Mouse (Mus musculus) kidney, adult 2 months (tissue): ENCODE measurements around the gene Eml2. TPM values are rescaled to one million over a fixed set of nuclear protein-coding genes. Genes with fewer than 3 reads are reported as not detected.

ENCODE experiments used
- DNase-seq: peaks from one replicate; pipeline ENCODE4 v3.0.0; 2021
- H3K27ac ChIP-seq: fragments of 200-500 bp; 2 replicates; pipeline ENCODE4 v1.5.1; 2012; ENCODE audit warnings: low read depth, low read length, control low read depth, inconsistent platforms; ENCODE audit not compliant: insufficient read depth
- H3K27me3 ChIP-seq: fragments of 200-500 bp; replicated peaks from 2 replicates; pipeline ENCODE4 v1.6.1; 2012; ENCODE audit warnings: mild to moderate bottlenecking, moderate library complexity, low read length, inconsistent platforms; ENCODE audit not compliant: control insufficient read depth, insufficient read depth
- H3K36me3 ChIP-seq: fragments of 200-500 bp; 2 replicates; pipeline ENCODE4 v1.6.1; 2012; ENCODE audit warnings: mild to moderate bottlenecking, moderate library complexity, low read length, inconsistent platforms; ENCODE audit not compliant: control insufficient read depth, insufficient read depth
- H3K4me1 ChIP-seq: fragments of 200-500 bp; 2 replicates; pipeline ENCODE4 v1.6.1; 2011; ENCODE audit warnings: low read length; ENCODE audit not compliant: control insufficient read depth, insufficient read depth
- H3K4me3 ChIP-seq: fragments of 200-500 bp; 2 replicates; pipeline ENCODE4 v1.5.1; 2011; ENCODE audit warnings: mild to moderate bottlenecking, low read depth, low read length, control low read depth; ENCODE audit not compliant: insufficient read depth
- CTCF ChIP-seq: fragments of 200-500 bp; conservative IDR thresholded peaks from 2 replicates; pipeline ENCODE4 v1.5.1; 2011; ENCODE audit warnings: low read depth, mild to moderate bottlenecking, control low read depth, low read length, moderate library complexity, mixed read lengths; ENCODE audit not compliant: insufficient read depth, insufficient read length
- POLR2A ChIP-seq: fragments of 200-500 bp; IDR thresholded peaks from one replicate; pipeline ENCODE4 v1.6.1; 2011; ENCODE audit warnings: low read depth, low read length, control low read depth
- WGBS: fragments of 180-500 bp; shearing (Covaris S2); methylation state at CpG from one replicate; pipeline ENCODE4 v1.1.7; 2018; 5-methylcytosine and 5-hydroxymethylcytosine counted together
- polyA plus RNA-seq: library from polyadenylated mRNA; depleted of rRNA; stranded (reverse); fragments of >200 nt; gene quantifications from 2 replicates; pipeline ENCODE4 v1.2.3, GENCODE M21; 2012; rRNA removed

Gene Eml2
- polyA plus RNA-seq, 1 experiment = 38.8 TPM

GRCm38 (mm10) chr7:19245083-19245482, 68.9 kb downstream of the Eml2 start:
- Histone ChIP-seq H3K4me1 (no peaks in the 10 kb centered on the region), H3K36me3 (no peaks in the 10 kb centered on the region), H3K27me3 (no peaks in the 10 kb centered on the region), H3K4me3 (no peak overlapping the region), H3K27ac (no peak overlapping the region)
- 77% methylated on average over 3 of the region's 3 CpGs for WGBS
- DNase-seq = no peak
- TF ChIP-seq CTCF (no peak), POLR2A (no peak)

DNA sequence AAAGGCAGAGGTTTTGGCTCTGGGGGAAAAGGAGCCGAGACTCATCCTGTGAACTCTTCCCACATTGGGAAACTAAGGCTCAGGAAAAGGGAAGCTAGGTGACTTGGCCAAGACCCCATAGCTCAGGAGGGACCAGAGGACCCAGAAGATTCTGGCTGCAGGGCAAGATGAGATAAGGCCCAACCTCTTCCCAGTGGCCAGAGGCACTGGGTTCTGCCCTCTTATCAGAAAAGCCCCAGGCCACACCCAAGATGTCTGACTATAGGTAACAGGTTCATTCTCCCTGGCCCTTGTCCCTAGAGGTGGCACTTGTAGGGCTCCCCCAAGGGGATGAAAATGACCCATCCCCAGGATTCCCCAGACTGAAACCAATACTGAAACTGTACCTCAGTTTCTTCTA, 70.6 kb downstream of the Eml2 start:
- Histone ChIP-seq H3K27ac (no peak overlapping the region), H3K36me3 (no peaks in the 10 kb centered on the region), H3K4me3 (no peak overlapping the region), H3K27me3 (no peaks in the 10 kb centered on the region), H3K4me1 (no peaks in the 10 kb centered on the region)
- 97% methylated on average over 1 of the region's 1 CpGs for WGBS
- no peak for TF ChIP-seq CTCF
- TF ChIP-seq POLR2A = no peak
- DNase-seq = no peak

DNA sequence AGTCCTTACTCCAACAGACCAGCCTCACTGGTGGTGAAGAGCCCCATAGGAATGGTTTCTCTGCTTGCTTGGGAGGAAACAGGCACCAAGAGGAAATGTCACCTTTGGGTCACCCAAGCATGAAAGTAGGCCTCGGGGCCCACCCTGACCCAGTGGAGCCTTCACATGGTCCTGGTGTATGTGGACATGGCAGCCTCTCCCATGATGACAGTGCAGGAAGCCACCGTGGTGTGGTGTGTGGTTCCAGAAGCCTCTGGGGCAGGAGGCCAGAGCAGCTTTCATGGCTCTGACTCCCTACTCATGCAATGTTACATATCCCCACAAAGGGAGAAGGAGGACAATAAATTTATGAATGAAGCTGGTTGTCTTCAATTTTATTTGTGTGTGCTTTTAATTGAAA, 71.3 kb downstream of the Eml2 start:
- Histone ChIP-seq H3K4me1 (no peaks in the 10 kb centered on the region), H3K4me3 (no peak overlapping the region), H3K36me3 (no peaks in the 10 kb centered on the region), H3K27me3 (no peaks in the 10 kb centered on the region), H3K27ac (no peak overlapping the region)
- DNase-seq = no peak
- 72% methylated on average over 2 of the region's 2 CpGs for WGBS
- TF ChIP-seq CTCF (no peak), POLR2A (no peak)

- TF ChIP-seq CTCF (no peak), POLR2A (no peak)
- no peaks in the 10 kb centered on the region for H3K27me3 ChIP-seq
- H3K36me3 ChIP-seq = no peaks in the 10 kb centered on the region
- H3K4me1 ChIP-seq = no peaks in the 10 kb centered on the region
- H3K4me3 ChIP-seq = no peak overlapping the region
- WGBS = 88% methylated on average over 4 of the region's 4 CpGs
- H3K27ac ChIP-seq = no peak overlapping the region
- no peak for DNase-seq
These were observed 75.9 kb downstream of the Eml2 start for GRCm38 (mm10) chr7:19252078-19252477.

GRCm38 (mm10) chr7:19253437-19253836, 77.2 kb downstream of the Eml2 start:
- no peak for DNase-seq
- Histone ChIP-seq H3K27ac (no peak overlapping the region), H3K36me3 (no peaks in the 10 kb centered on the region), H3K27me3 (no peaks in the 10 kb centered on the region), H3K4me3 (no peak overlapping the region), H3K4me1 (0 out of 2 replicates have a peak, but pooled peaks cover 4% of the 10 kb centered on the region)
- WGBS = 49% methylated on average over 5 of the region's 5 CpGs
- TF ChIP-seq CTCF (no peak), POLR2A (no peak)

DNA sequence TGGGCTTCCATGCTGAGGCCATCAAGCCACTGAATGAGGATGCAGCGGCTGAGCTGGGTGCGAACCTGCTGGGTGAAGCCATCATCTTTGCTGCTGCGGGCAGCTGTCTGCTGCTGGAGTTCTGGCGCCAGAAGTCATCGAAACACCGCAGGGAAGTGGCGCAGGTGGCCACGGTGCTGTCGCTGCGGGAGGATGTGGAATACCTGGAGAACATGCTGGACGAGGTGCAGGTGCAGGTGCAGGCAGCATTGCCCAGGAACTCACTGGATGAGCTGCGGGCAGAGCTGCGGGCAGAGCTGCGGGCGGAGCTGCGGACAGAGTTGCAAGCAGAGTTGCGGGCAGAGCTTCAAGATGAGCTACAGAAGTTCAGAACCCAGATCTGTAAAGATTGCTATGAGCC, 79.2 kb downstream of the Eml2 start:
- Histone ChIP-seq H3K36me3 (no peaks in the 10 kb centered on the region), H3K27me3 (no peaks in the 10 kb centered on the region), H3K27ac (no peak overlapping the region), H3K4me1 (0 out of 2 replicates have a peak, but pooled peaks cover 4% of the 10 kb centered on the region), H3K4me3 (no peak overlapping the region)
- 92% methylated on average over 17 of the region's 17 CpGs for WGBS
- TF ChIP-seq CTCF (no peak), POLR2A (no peak)
- DNase-seq = no peak

Other genes starting within 250 kb of the Eml2 start
- not detected in 2 replicates for gene Nanos2, start 189.0 kb upstream of the Eml2 start, polyA plus RNA-seq
- 7.6 and 8.7 TPM in 2 replicates for gene Mypop, start 185.2 kb upstream of the Eml2 start, polyA plus RNA-seq
- 18.1 and 21.1 TPM in 2 replicates for gene Irf2bp1, start 172.4 kb upstream of the Eml2 start, polyA plus RNA-seq
- 0.13 and 0.16 TPM in 2 replicates for gene Foxa3, start 152.9 kb upstream of the Eml2 start, polyA plus RNA-seq
- gene Sympk, start 152.0 kb upstream of the Eml2 start, polyA plus RNA-seq = 59.8 and 68.9 TPM in 2 replicates
- 0.05 TPM in 2 replicates for gene Rsph6a, start 121.7 kb upstream of the Eml2 start, polyA plus RNA-seq
- 59.8 and 76.3 TPM in 2 replicates for gene Dmwd, start 100.2 kb upstream of the Eml2 start, polyA plus RNA-seq
- 52.7 and 53.0 TPM in 2 replicates for gene Dmpk, start 92.6 kb upstream of the Eml2 start, polyA plus RNA-seq
- 14.1 and 22.2 TPM in 2 replicates for gene Six5, start 81.8 kb upstream of the Eml2 start, polyA plus RNA-seq
- gene Gm4969, start 58.1 kb upstream of the Eml2 start, polyA plus RNA-seq = 0.03 and 0.04 TPM in 2 replicates
- 9.2 and 9.5 TPM in 2 replicates for gene Fbxo46, start 56.6 kb upstream of the Eml2 start, polyA plus RNA-seq
- gene Qpctl, start 27.1 kb upstream of the Eml2 start, polyA plus RNA-seq = 11.9 and 12.1 TPM in 2 replicates
- gene Snrpd2, start 26.7 kb upstream of the Eml2 start, polyA plus RNA-seq = 34.8 and 42.2 TPM in 2 replicates
- 0.13 and 0.20 TPM in 2 replicates for gene Gipr, start 10.3 kb upstream of the Eml2 start, polyA plus RNA-seq
- gene Gpr4, start 36.1 kb downstream of the Eml2 start, polyA plus RNA-seq = 10.1 and 10.8 TPM in 2 replicates
- gene Opa3, start 51.9 kb downstream of the Eml2 start, polyA plus RNA-seq = 41.7 and 48.5 TPM in 2 replicates
- gene Vasp, start 95.4 kb downstream of the Eml2 start, polyA plus RNA-seq = 69.5 and 71.5 TPM in 2 replicates
- gene Ppm1n, start 103.6 kb downstream of the Eml2 start, polyA plus RNA-seq = not detected in 2 replicates
- 7.6 and 19.1 TPM in 2 replicates for gene Rtn2, start 106.2 kb downstream of the Eml2 start, polyA plus RNA-seq
- gene Fosb, start 133.6 kb downstream of the Eml2 start, polyA plus RNA-seq = 0.17 and 0.19 TPM in 2 replicates
- 27.6 and 31.9 TPM in 2 replicates for gene Ercc1, start 168.4 kb downstream of the Eml2 start, polyA plus RNA-seq
- gene Cd3eap, start 183.1 kb downstream of the Eml2 start, polyA plus RNA-seq = 5.3 and 5.9 TPM in 2 replicates
- gene Ppp1r13l, start 183.3 kb downstream of the Eml2 start, polyA plus RNA-seq = 5.9 and 6.8 TPM in 2 replicates
- 32.4 and 39.9 TPM in 2 replicates for gene Ercc2, start 205.6 kb downstream of the Eml2 start, polyA plus RNA-seq
- 3.7 and 5.0 TPM in 2 replicates for gene Klc3, start 227.7 kb downstream of the Eml2 start, polyA plus RNA-seq
- gene Ckm, start 228.4 kb downstream of the Eml2 start, polyA plus RNA-seq = 2.0 and 420 TPM in 2 replicates